Mouse (Mus musculus) brain, embryonic 14.5 days (tissue): ENCODE data around the gene Olfr1420. TPM values are rescaled to one million over a fixed set of nuclear protein-coding genes. Genes with fewer than 3 reads are reported as not detected.
"Not testable (repeated sequence)": the region's sequence is repeated elsewhere in the genome, so short reads cannot be mapped to it uniquely, and the experiment has no call there.

Experiments
- DNase-seq: peaks from one replicate; pipeline ENCODE4 v3.0.0-alpha.2; 2011; ENCODE audit warnings: low read depth
- CTCF ChIP-seq: fragments of 200-500 bp; IDR thresholded peaks from 2 replicates; pipeline ENCODE4 v1.5.1; 2012; ENCODE audit warnings: inconsistent platforms, mild to moderate bottlenecking, moderate library complexity, borderline replicate concordance; ENCODE audit not compliant: insufficient read depth, insufficient read length; ENCODE audit errors: extremely low read depth
- POLR2A ChIP-seq: fragments of 200-500 bp; IDR thresholded peaks from 2 replicates; pipeline ENCODE4 v1.6.1; 2012; ENCODE audit warnings: mild to moderate bottlenecking, inconsistent platforms, borderline replicate concordance; ENCODE audit not compliant: poor library complexity, insufficient read depth, insufficient read length, severe bottlenecking; ENCODE audit errors: extremely low read depth
- polyA plus RNA-seq: library from polyadenylated mRNA; depleted of rRNA; stranded (reverse); fragments of >200 nt; gene quantifications from 2 replicates; pipeline ENCODE4 v1.2.3, GENCODE M21; 2012; rRNA removed

The Olfr1420 gene
- polyA plus RNA-seq, 1 experiment = not detected

DNA sequence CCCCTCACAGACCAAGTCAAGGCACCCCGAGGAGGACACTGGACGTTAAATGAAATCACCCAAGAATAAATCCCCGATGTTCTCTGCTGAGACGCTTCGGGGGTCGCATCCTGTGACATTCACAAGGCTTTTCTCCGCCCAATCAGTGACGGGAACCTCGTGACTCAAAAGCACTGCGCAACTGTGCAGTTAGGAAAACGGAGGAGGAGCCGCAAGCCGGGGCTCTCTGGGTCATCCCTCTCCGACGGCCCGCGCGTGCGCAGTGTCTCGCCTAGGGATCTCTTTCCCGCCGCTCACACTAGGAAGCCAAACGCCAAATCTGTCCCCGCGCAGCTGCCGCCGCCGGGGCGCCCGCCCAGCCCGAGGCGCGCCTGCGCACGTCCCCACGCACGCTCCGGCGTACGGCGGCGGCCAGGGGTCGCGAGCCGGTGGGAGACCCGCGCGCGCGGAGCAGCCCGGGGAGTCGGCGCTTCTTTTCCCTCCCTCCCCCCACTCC is 25.7 kb downstream of the Olfr1420 start, which contains the start of gene Patl1:
Gene Patl1 (plus strand): TSS at position 363 of the 496 bp plus-strand sequence.
- peak; percentile 99 for DNase-seq
- TF ChIP-seq POLR2A (peak; percentile 89), CTCF (no peak)

DNA sequence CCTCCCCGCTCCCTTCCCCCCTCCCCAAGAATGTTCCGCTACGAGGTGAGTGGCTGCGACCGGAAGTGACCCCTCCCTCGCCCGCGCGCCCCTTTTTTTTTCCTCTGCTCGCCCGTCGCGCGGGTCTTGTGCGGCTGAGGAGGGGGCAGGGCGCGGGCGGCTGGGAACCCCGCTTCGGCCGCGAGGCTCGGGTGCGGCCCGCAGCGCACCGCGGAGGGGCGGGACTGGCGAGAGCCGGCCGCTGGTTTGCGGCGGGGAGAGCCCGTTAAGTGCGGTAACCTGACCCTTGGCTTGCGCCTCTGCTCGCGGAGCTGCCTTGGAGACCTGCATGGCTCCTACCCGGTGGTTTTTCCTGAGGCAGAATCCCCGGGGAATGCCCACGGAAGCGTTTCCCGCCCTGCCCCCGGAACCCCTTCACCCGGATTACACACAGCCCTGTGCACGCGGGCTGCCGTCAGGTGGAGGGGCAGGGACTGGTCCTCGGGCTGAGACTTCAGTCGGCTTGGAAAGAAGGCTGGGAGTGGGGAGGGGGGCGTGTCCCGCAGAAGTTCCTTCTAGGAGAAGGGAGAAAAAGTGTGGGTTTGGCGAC is 26.3 kb downstream of the Olfr1420 start:
- DNase-seq = peak; percentile 63
- TF ChIP-seq CTCF = no peak
- no peak for TF ChIP-seq POLR2A

DNA sequence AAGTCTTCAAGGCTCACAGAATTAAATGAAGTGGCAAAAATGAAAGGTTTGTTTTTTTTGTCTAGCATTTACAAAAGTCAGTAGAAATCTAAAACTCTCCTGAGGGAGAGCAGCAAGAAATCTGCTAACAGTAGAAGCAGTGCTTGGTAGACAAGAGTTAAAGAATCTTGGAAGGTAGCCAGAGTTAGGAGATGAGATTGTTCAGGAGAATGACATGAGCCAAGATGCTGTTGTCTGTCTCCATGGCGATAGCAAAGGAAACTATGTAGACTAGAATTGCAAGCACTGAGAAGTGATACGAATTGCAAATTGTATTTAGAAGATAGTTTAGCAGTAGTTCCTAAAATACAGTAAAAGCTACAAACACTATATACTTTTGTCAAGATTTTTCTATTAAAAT is 29.4 kb downstream of the Olfr1420 start:
- peak; percentile 92 for DNase-seq
- TF ChIP-seq CTCF (no peak), POLR2A (no peak)

DNA sequence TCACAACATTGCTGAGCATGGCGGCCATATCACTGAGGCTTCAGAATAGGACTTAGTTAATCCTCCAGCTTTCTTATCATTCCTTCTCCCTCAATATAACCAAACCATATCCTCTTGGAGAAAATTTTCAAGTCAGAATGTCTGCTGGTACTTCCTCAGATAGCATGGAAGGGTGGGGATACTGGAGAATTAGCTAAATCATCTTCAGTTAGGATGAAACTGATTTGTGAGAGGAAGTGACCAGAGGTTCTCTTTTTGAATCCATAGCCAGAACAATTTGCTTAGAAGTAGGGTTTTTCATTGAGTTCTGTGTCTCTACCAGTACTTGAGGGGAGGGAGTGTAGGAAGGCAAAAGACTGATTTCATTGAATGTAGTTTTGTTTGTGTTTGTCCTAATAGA is 35.7 kb downstream of the Olfr1420 start:
- DNase-seq = no peak
- TF ChIP-seq POLR2A (no peak), CTCF (no peak)

DNA sequence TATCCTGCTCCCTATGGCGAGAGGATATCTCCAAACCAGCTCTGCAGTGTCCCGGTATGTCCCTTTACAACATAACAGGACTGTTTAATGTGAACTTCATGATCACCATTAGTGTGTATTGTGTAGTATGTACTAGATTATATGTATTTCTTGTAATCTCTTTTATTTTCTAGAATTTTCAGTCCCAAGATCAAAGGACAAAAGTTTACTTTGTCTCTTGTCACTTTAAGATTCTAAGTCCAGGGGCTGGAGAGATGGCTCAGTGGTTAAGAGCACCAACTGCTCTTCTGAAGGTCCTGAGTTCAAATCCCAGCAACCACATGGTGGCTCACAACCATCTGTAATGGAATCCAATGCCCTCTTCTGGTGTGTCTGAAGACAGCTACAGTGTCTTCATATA is 36.1 kb downstream of the Olfr1420 start:
- DNase-seq = not testable (repeated sequence)

DNA sequence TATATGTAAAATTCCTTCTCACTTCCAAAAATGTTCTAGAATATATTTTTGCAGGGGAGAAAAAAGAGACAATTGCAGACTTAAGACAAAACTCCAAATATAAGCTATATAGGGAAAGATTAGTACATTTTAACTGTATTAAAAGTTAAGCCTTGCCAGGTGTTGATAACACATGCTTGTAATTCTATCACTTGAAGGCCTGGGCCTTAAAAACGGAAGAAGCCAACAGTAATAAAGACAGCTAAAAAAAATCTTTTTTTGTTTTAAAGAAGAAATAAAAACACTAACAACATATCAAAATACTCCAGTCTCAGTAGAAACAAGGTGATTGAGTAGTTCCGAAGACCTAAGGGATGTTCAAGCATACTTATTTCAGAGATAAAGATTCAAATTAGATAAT is 40.0 kb downstream of the Olfr1420 start:
- no peak for DNase-seq
- no peak for TF ChIP-seq POLR2A

DNA sequence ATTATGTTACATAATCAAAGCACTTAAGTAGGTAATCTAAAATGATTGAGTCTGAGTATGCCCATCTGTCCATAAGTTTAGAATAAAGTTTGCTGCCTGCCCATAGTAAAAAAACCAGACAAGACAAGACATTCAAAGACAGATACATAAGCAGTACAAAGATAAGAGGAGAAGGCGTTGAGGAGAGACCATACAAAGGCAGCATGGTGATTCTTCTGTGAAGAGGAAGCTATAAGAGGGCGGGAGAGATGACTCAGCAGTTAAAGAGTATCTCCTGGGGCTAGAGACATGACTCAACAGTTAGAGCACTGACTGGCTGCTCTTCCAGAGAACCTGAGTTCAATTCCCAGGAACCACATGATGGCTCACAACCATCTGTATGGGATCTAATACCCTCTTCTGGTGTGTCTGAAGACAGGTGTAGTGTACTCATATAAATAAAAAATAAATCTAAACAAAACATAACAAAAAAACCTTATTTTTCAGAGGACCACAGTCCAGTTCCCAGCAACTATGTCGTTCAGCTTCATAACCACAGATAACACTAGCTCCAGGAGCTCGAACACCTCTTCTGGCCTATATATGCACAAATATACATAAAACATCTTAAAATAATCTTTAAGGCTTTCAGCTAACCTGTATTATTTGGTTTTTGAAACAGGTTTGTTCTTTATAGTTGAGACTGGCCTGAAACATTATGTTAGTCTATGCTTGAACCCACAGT is 41.8 kb downstream of the Olfr1420 start:
- no peak for TF ChIP-seq CTCF
- TF ChIP-seq POLR2A = no peak
- no peak for DNase-seq

DNA sequence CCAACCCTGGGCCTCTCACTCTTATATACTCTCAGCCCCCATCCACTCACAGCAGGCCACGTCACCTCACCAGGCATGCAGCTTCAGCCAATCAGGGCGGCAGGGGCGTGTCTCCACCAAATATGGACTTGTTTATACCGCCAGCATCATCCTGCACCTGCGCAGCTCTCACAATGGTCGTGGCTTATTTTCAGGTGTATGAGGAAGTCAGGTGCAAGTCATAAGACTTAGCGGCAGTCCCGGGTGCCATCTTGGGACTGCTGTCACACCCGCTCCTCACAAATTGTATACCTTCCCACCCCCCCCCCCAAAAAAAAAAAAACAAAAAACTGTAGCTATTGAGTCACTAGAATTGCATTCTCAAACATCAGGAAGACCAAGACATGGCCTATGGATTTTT is 60.1 kb downstream of the Olfr1420 start:
- not testable (repeated sequence) for DNase-seq

Other genes with a start within 250 kb of the Olfr1420 start
- gene Ms4a3, start 245.7 kb upstream of the Olfr1420 start, polyA plus RNA-seq = not detected in 2 replicates
- gene Oosp2, start 226.0 kb upstream of the Olfr1420 start, polyA plus RNA-seq = not detected in 2 replicates
- not detected in 2 replicates for gene Oosp1, start 195.4 kb upstream of the Olfr1420 start, polyA plus RNA-seq
- not detected in 2 replicates for gene Oosp3, start 189.5 kb upstream of the Olfr1420 start, polyA plus RNA-seq
- not detected in 2 replicates for gene Gif, start 139.0 kb upstream of the Olfr1420 start, polyA plus RNA-seq
- gene Mrpl16, start 116.2 kb upstream of the Olfr1420 start, polyA plus RNA-seq = 28.6 and 31.2 TPM in 2 replicates
- 29.7 and 35.7 TPM in 2 replicates for gene Stx3, start 67.2 kb upstream of the Olfr1420 start, polyA plus RNA-seq
- 0.05 TPM in 1 of 2 replicates, not detected in the other for gene Olfr1417, start 47.3 kb upstream of the Olfr1420 start, polyA plus RNA-seq
- not detected in 2 replicates for gene Olfr1418, start 25.5 kb upstream of the Olfr1420 start, polyA plus RNA-seq
- gene Olfr1419, start 11.5 kb upstream of the Olfr1420 start, polyA plus RNA-seq = 0.05 TPM in 2 replicates
- gene Patl1, start 25.8 kb downstream of the Olfr1420 start, polyA plus RNA-seq = 38.0 and 38.6 TPM in 2 replicates
- gene Osbp, start 79.4 kb downstream of the Olfr1420 start, polyA plus RNA-seq = 31.1 and 35.8 TPM in 2 replicates
- not detected in 2 replicates for gene Olfr1423, start 154.8 kb downstream of the Olfr1420 start, polyA plus RNA-seq
- not detected in 2 replicates for gene Olfr1424, start 176.1 kb downstream of the Olfr1420 start, polyA plus RNA-seq
- not detected in 2 replicates for gene Olfr1425, start 191.2 kb downstream of the Olfr1420 start, polyA plus RNA-seq
- gene Olfr1426, start 205.4 kb downstream of the Olfr1420 start, polyA plus RNA-seq = not detected in 2 replicates
- not detected in 2 replicates for gene Olfr1427, start 216.8 kb downstream of the Olfr1420 start, polyA plus RNA-seq
- not detected in 2 replicates for gene Olfr1428, start 229.3 kb downstream of the Olfr1420 start, polyA plus RNA-seq
- not detected in 2 replicates for gene Olfr76, start 236.6 kb downstream of the Olfr1420 start, polyA plus RNA-seq